Mouse (Mus musculus) liver, adult 2 months (tissue): ENCODE measurements around the gene Srrm1. TPM values are rescaled to one million over a fixed set of nuclear protein-coding genes. Genes with fewer than 3 reads are reported as not detected.

Source experiments
- DNase-seq: peaks from one replicate; pipeline ENCODE4 v3.0.0-alpha.2; 2011; ENCODE audit warnings: low read depth, low spot score; ENCODE audit errors: extremely low read depth
- H3K27ac ChIP-seq: fragments of 200-500 bp; replicated peaks from 2 replicates; pipeline ENCODE4 v1.5.1; 2012; ENCODE audit warnings: low read depth, mild to moderate bottlenecking, control low read depth, inconsistent platforms, low read length; ENCODE audit not compliant: insufficient read depth
- H3K27me3 ChIP-seq: fragments of 200-500 bp; 2 replicates; pipeline ENCODE4 v1.6.1; 2012; ENCODE audit warnings: mild to moderate bottlenecking, moderate library complexity, low read length, inconsistent platforms; ENCODE audit not compliant: control insufficient read depth, insufficient read depth
- H3K36me3 ChIP-seq: fragments of 200-500 bp; 2 replicates; pipeline ENCODE4 v1.6.1; 2012; ENCODE audit warnings: low read length, inconsistent platforms; ENCODE audit not compliant: control insufficient read depth, insufficient read depth
- H3K4me1 ChIP-seq: fragments of 200-500 bp; 2 replicates; pipeline ENCODE4 v1.6.1; 2011; ENCODE audit warnings: low read length; ENCODE audit not compliant: control insufficient read depth, insufficient read depth
- H3K4me3 ChIP-seq: fragments of 200-500 bp; 2 replicates; pipeline ENCODE4 v1.5.1; 2011; ENCODE audit warnings: low read depth, mild to moderate bottlenecking, control low read depth, low read length, moderate library complexity; ENCODE audit not compliant: insufficient read depth
- H3K79me2 ChIP-seq: fragments of 200-500 bp; 2 replicates; pipeline ENCODE4 v1.6.1; 2012; ENCODE audit warnings: inconsistent platforms, mild to moderate bottlenecking, low read length, moderate library complexity; ENCODE audit not compliant: control insufficient read depth, insufficient read depth
- H3K9ac ChIP-seq: fragments of 200-500 bp; 2 replicates; pipeline ENCODE4 v1.6.1; 2012; ENCODE audit warnings: low read depth, mild to moderate bottlenecking, control low read depth, inconsistent platforms, low read length
- CTCF ChIP-seq: fragments of 200-500 bp; IDR thresholded peaks from 2 replicates; pipeline ENCODE4 v1.5.1; 2011; ENCODE audit warnings: low read depth, low read length, control low read depth
- POLR2A ChIP-seq: fragments of 200-500 bp; IDR thresholded peaks from 2 replicates; pipeline ENCODE4 v1.6.1; 2011; ENCODE audit warnings: low read length, control low read depth; ENCODE audit not compliant: insufficient read depth; ENCODE audit errors: extremely low read depth
- WGBS: fragments of 180-500 bp; shearing (Covaris S2); methylation state at CpG from one replicate; pipeline ENCODE4 v1.1.7; 2018; 5-methylcytosine and 5-hydroxymethylcytosine counted together
- polyA plus RNA-seq: library from polyadenylated mRNA; depleted of rRNA; stranded (reverse); fragments of >200 nt; gene quantifications from 2 replicates; pipeline ENCODE4 v1.2.3, GENCODE M21; 2012
- total RNA-seq: library from RNA; depleted of rRNA; stranded (reverse); fragments of >200 nt; gene quantifications from 2 replicates; pipeline ENCODE4 v1.2.3, GENCODE M21; 2014

Srrm1 gene
- total and polyA plus RNA-seq, 2 experiments: 8.9 to 18.8 TPM

GRCm38 (mm10) chr4:135297931-135298546 is 55.1 kb downstream of the Srrm1 start:
- 81% methylated on average over 15 of the region's 15 CpGs for WGBS
- Histone ChIP-seq H3K36me3 (no peaks in the 10 kb centered on the region), H3K4me3 (no peak overlapping the region), H3K27me3 (no peaks in the 10 kb centered on the region), H3K9ac (peak overlapping the region; percentile 11; the same call in 1 of the 2 replicates), H3K27ac (no peak overlapping the region), H3K79me2 (no peaks in the 10 kb centered on the region), H3K4me1 (peaks cover 13% of the 10 kb centered on the region)
- DNase-seq: no peak
- TF ChIP-seq POLR2A (no peak), CTCF (no peak)

DNA sequence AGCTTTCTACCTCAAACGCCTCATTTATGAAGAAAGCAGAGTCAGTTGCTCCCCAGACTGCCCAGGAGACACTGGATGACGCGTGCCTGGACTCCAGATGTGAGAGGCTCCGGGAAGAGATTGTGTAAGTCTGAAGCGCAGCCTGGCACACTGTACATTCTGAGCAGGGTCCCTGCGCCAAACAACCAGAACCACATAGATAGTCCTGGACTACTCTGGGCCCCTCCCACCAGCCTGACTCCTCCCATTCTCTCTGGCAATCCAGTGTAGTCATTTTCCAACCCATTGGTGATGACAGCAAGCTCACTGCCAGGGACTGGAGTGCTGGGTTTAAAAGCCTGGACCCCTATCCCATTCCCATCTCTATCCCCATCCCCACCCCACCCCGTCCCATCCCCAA is 56.0 kb downstream of the Srrm1 start:
- WGBS: 92% methylated on average over 7 of the region's 7 CpGs
- Histone ChIP-seq H3K27me3 (no peaks in the 10 kb centered on the region), H3K36me3 (no peaks in the 10 kb centered on the region), H3K4me1 (peaks cover 9% of the 10 kb centered on the region), H3K27ac (no peak overlapping the region), H3K4me3 (no peak overlapping the region), H3K79me2 (no peaks in the 10 kb centered on the region), H3K9ac (no peak overlapping the region)
- TF ChIP-seq CTCF: no peak
- no peak for TF ChIP-seq POLR2A
- DNase-seq: no peak

GRCm38 (mm10) chr4:135296565-135296964 is 56.6 kb downstream of the Srrm1 start:
- TF ChIP-seq CTCF (no peak), POLR2A (no peak)
- DNase-seq: no peak
- H3K79me2 ChIP-seq: no peaks in the 10 kb centered on the region

GRCm38 (mm10) chr4:135293813-135294212 is 59.3 kb downstream of the Srrm1 start:
- Histone ChIP-seq H3K4me3 (no peak overlapping the region), H3K79me2 (no peaks in the 10 kb centered on the region), H3K27ac (no peak overlapping the region), H3K9ac (no peak overlapping the region), H3K27me3 (no peaks in the 10 kb centered on the region), H3K4me1 (peaks cover 6% of the 10 kb centered on the region), H3K36me3 (no peaks in the 10 kb centered on the region)
- no peak for TF ChIP-seq POLR2A
- TF ChIP-seq CTCF: no peak
- DNase-seq: no peak
- 72% methylated on average over 3 of the region's 3 CpGs for WGBS

More at GRCm38 (mm10) chr4:135296565-135296964, 56.6 kb downstream of the Srrm1 start:
- Histone ChIP-seq H3K4me1 (peaks cover 7% of the 10 kb centered on the region), H3K27me3 (no peaks in the 10 kb centered on the region), H3K36me3 (no peaks in the 10 kb centered on the region), H3K27ac (no peak overlapping the region), H3K4me3 (no peak overlapping the region), H3K9ac (no peak overlapping the region)

GRCm38 (mm10) chr4:135292477-135293089 is 60.5 kb downstream of the Srrm1 start:
- 17% methylated on average over 12 of the region's 12 CpGs for WGBS
- Histone ChIP-seq H3K27me3 (no peaks in the 10 kb centered on the region), H3K4me1 (no peaks in the 10 kb centered on the region; the same call in 1 of the 2 replicates), H3K79me2 (no peaks in the 10 kb centered on the region), H3K36me3 (no peaks in the 10 kb centered on the region), H3K4me3 (no peak overlapping the region), H3K27ac (no peak overlapping the region), H3K9ac (no peak overlapping the region)
- peak; percentile 45 for DNase-seq
- no peak for TF ChIP-seq POLR2A
- TF ChIP-seq CTCF: no peak

DNA sequence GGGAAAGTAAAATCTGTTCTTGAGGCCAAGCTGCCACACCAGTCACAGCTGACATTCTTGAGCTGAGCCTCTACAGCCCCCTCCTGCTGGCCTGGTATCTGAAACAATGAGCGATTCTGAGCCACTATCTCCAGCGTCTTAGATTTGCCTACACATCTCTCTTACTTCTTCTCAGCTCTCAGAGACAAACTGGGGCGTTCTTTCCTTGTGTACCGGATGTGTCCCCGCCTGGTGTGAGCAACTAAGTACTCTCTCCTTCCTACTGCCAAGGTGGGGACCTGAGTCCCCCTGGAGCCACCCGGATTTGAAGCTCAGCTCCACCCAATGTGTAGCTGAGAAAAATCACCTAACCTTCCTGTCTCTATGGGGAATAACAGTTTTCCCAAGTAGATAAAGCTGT is 61.3 kb downstream of the Srrm1 start:
- no peak overlapping the region for H3K4me3 ChIP-seq
- no peak for DNase-seq
- H3K4me1 ChIP-seq: no peaks in the 10 kb centered on the region; the same call in none of the 2 replicates
- H3K79me2 ChIP-seq: no peaks in the 10 kb centered on the region
- TF ChIP-seq POLR2A (no peak), CTCF (no peak)
- 76% methylated on average over 6 of the region's 6 CpGs for WGBS
- H3K27ac ChIP-seq: no peak overlapping the region
- no peaks in the 10 kb centered on the region for H3K27me3 ChIP-seq
- no peak overlapping the region for H3K9ac ChIP-seq
- no peaks in the 10 kb centered on the region for H3K36me3 ChIP-seq
